Mouse (Mus musculus): ENCODE measurements around the gene Mtx2. TPM values are rescaled to one million over a fixed set of nuclear protein-coding genes. Genes with fewer than 3 reads are reported as not detected.

Gene Mtx2
- polyA plus RNA-seq, 1 experiment: 15.7 TPM

GRCm38 (mm10) chr2:74825371-74825729 lies 253 bp upstream of the Mtx2 start:
- Histone ChIP-seq H3K27ac (ENCODE audit: insufficient read depth, low read length) (no peak overlapping the region), H3K27me3 (ENCODE audit: control insufficient read depth, insufficient read depth, low read length) (no peaks in the 10 kb centered on the region), H3K4me3 (ENCODE audit: extremely low read depth, insufficient read depth, insufficient read length) (peak overlapping the region; percentile 93), H3K4me1 (ENCODE audit: control insufficient read depth, insufficient read depth, insufficient read length) (no peaks in the 10 kb centered on the region; the same call in 1 of the 2 replicates), H3K36me3 (ENCODE audit: control insufficient read depth, insufficient read depth, low read length) (no peaks in the 10 kb centered on the region)
- 62% methylated on average over 3 of the region's 3 CpGs for WGBS
- DNase-seq (ENCODE audit: low read depth in 1 of 2, low spot score in 2 of 2): no peak
- TF ChIP-seq CTCF (IDR thresholded peaks at IDR 0.05; ENCODE audit: extremely low read depth, insufficient read depth, insufficient read length, insufficient replicate concordance): no peak
- no peak for TF ChIP-seq POLR2A (IDR thresholded peaks at IDR 0.05; ENCODE audit: low read depth, low read length)

GRCm38 (mm10) chr2:74846992-74847391 lies 21.4 kb downstream of the Mtx2 start:
- no peak for TF ChIP-seq POLR2A (IDR thresholded peaks at IDR 0.05; ENCODE audit: low read depth, low read length)
- no peak for TF ChIP-seq CTCF (IDR thresholded peaks at IDR 0.05; ENCODE audit: extremely low read depth, insufficient read depth, insufficient read length, insufficient replicate concordance)
- H3K36me3 ChIP-seq (ENCODE audit: control insufficient read depth, insufficient read depth, low read length): no peaks in the 10 kb centered on the region
- DNase-seq (ENCODE audit: low read depth in 1 of 2, low spot score in 2 of 2): no peak
- no peaks in the 10 kb centered on the region for H3K4me1 ChIP-seq (ENCODE audit: control insufficient read depth, insufficient read depth, insufficient read length)
- H3K27ac ChIP-seq (ENCODE audit: insufficient read depth, low read length): no peak overlapping the region
- WGBS: 91% methylated on average over 5 of the region's 5 CpGs
- no peak overlapping the region for H3K4me3 ChIP-seq (ENCODE audit: extremely low read depth, insufficient read depth, insufficient read length)
- H3K27me3 ChIP-seq (ENCODE audit: control insufficient read depth, insufficient read depth, low read length): no peaks in the 10 kb centered on the region

GRCm38 (mm10) chr2:74847516-74847915 lies 21.9 kb downstream of the Mtx2 start:
- Histone ChIP-seq H3K27me3 (ENCODE audit: control insufficient read depth, insufficient read depth, low read length) (no peaks in the 10 kb centered on the region), H3K4me1 (ENCODE audit: control insufficient read depth, insufficient read depth, insufficient read length) (no peaks in the 10 kb centered on the region), H3K27ac (ENCODE audit: insufficient read depth, low read length) (no peak overlapping the region), H3K4me3 (ENCODE audit: extremely low read depth, insufficient read depth, insufficient read length) (no peak overlapping the region), H3K36me3 (ENCODE audit: control insufficient read depth, insufficient read depth, low read length) (no peaks in the 10 kb centered on the region)
- no peak for DNase-seq (ENCODE audit: low read depth in 1 of 2, low spot score in 2 of 2)
- no peak for TF ChIP-seq POLR2A (IDR thresholded peaks at IDR 0.05; ENCODE audit: low read depth, low read length)
- TF ChIP-seq CTCF (IDR thresholded peaks at IDR 0.05; ENCODE audit: extremely low read depth, insufficient read depth, insufficient read length, insufficient replicate concordance): no peak
- whole genome bisulfite sequencing: 92% methylated on average over 2 of the region's 2 CpGs

- WGBS: 84% methylated on average over 1 of the region's 1 CpGs
- Histone ChIP-seq H3K4me1 (ENCODE audit: control insufficient read depth, insufficient read depth, insufficient read length) (no peaks in the 10 kb centered on the region), H3K4me3 (ENCODE audit: extremely low read depth, insufficient read depth, insufficient read length) (no peak overlapping the region), H3K27ac (ENCODE audit: insufficient read depth, low read length) (no peak overlapping the region), H3K27me3 (ENCODE audit: control insufficient read depth, insufficient read depth, low read length) (no peaks in the 10 kb centered on the region), H3K36me3 (ENCODE audit: control insufficient read depth, insufficient read depth, low read length) (no peaks in the 10 kb centered on the region)
- no peak for TF ChIP-seq POLR2A (IDR thresholded peaks at IDR 0.05; ENCODE audit: low read depth, low read length)
- no peak for TF ChIP-seq CTCF (IDR thresholded peaks at IDR 0.05; ENCODE audit: extremely low read depth, insufficient read depth, insufficient read length, insufficient replicate concordance)
- no peak for DNase-seq (ENCODE audit: low read depth in 1 of 2, low spot score in 2 of 2)
Measured at GRCm38 (mm10) chr2:74850036-74850435, 24.4 kb downstream of the Mtx2 start.

GRCm38 (mm10) chr2:74862070-74862476 lies 36.5 kb downstream of the Mtx2 start:
- Histone ChIP-seq H3K36me3 (ENCODE audit: control insufficient read depth, insufficient read depth, low read length) (no peaks in the 10 kb centered on the region), H3K27me3 (ENCODE audit: control insufficient read depth, insufficient read depth, low read length) (no peaks in the 10 kb centered on the region), H3K27ac (ENCODE audit: insufficient read depth, low read length) (no peak overlapping the region), H3K4me3 (ENCODE audit: extremely low read depth, insufficient read depth, insufficient read length) (no peak overlapping the region), H3K4me1 (ENCODE audit: control insufficient read depth, insufficient read depth, insufficient read length) (no peaks in the 10 kb centered on the region)
- no peak for DNase-seq (ENCODE audit: low read depth in 1 of 2, low spot score in 2 of 2)
- no peak for TF ChIP-seq CTCF (IDR thresholded peaks at IDR 0.05; ENCODE audit: extremely low read depth, insufficient read depth, insufficient read length, insufficient replicate concordance)
- no peak for TF ChIP-seq POLR2A (IDR thresholded peaks at IDR 0.05; ENCODE audit: low read depth, low read length)
- WGBS: 76% methylated on average over 1 of the region's 1 CpGs

- peaks cover 1% of the 10 kb centered on the region; the same call in 1 of the 2 replicates for H3K36me3 ChIP-seq (ENCODE audit: control insufficient read depth, insufficient read depth, low read length)
- H3K27ac ChIP-seq (ENCODE audit: insufficient read depth, low read length): no peak overlapping the region
- no peak for DNase-seq (ENCODE audit: low read depth in 1 of 2, low spot score in 2 of 2)
- no peaks in the 10 kb centered on the region for H3K27me3 ChIP-seq (ENCODE audit: control insufficient read depth, insufficient read depth, low read length)
- TF ChIP-seq CTCF (IDR thresholded peaks at IDR 0.05; ENCODE audit: extremely low read depth, insufficient read depth, insufficient read length, insufficient replicate concordance) (no peak), POLR2A (IDR thresholded peaks at IDR 0.05; ENCODE audit: low read depth, low read length) (no peak)
- H3K4me3 ChIP-seq (ENCODE audit: extremely low read depth, insufficient read depth, insufficient read length): no peak overlapping the region
- H3K4me1 ChIP-seq (ENCODE audit: control insufficient read depth, insufficient read depth, insufficient read length): no peaks in the 10 kb centered on the region
Measured at GRCm38 (mm10) chr2:74865414-74865813, 39.8 kb downstream of the Mtx2 start.

- Histone ChIP-seq H3K4me3 (ENCODE audit: extremely low read depth, insufficient read depth, insufficient read length) (no peak overlapping the region), H3K27ac (ENCODE audit: insufficient read depth, low read length) (no peak overlapping the region), H3K4me1 (ENCODE audit: control insufficient read depth, insufficient read depth, insufficient read length) (no peaks in the 10 kb centered on the region), H3K27me3 (ENCODE audit: control insufficient read depth, insufficient read depth, low read length) (no peaks in the 10 kb centered on the region), H3K36me3 (ENCODE audit: control insufficient read depth, insufficient read depth, low read length) (peaks cover 4% of the 10 kb centered on the region; the same call in 1 of the 2 replicates)
- DNase-seq (ENCODE audit: low read depth in 1 of 2, low spot score in 2 of 2): no peak
- WGBS: 95% methylated on average over 9 of the region's 9 CpGs
- TF ChIP-seq CTCF (IDR thresholded peaks at IDR 0.05; ENCODE audit: extremely low read depth, insufficient read depth, insufficient read length, insufficient replicate concordance) (no peak), POLR2A (IDR thresholded peaks at IDR 0.05; ENCODE audit: low read depth, low read length) (no peak)
Measured at GRCm38 (mm10) chr2:74874043-74874442, 48.4 kb downstream of the Mtx2 start.

Data from spleen, adult 2 months (tissue).